Mouse (Mus musculus): ENCODE results near the gene Rcor3. TPM values are rescaled to one million over a fixed set of nuclear protein-coding genes. Genes with fewer than 3 reads are reported as not detected.

The Rcor3 gene
- total and polyA plus RNA-seq, 3 experiments: 6.7 to 15.5 TPM; not detected in 1

- Histone ChIP-seq H3K27ac (ENCODE audit: control insufficient read depth, low read depth, low read length) (no peak overlapping the region), H3K36me3 (ENCODE audit: control insufficient read depth in 1 of 2, insufficient read depth in 2 of 2, low read length in 2 of 2) (peaks cover 6 to 18% of the 10 kb centered on the region in 2 experiments), H3K4me3 (ENCODE audit: control insufficient read depth in 1 of 2, insufficient read depth in 1 of 2, low read depth in 2 of 2, low read length in 2 of 2) (no peak overlapping the region), H3K4me1 (ENCODE audit: control insufficient read depth in 1 of 2, insufficient read depth in 2 of 2, low read length in 2 of 2) (peaks cover 7 to 11% of the 10 kb centered on the region in 2 experiments), H3K27me3 (ENCODE audit: control insufficient read depth in 1 of 2, insufficient read depth in 2 of 2, low read length in 2 of 2) (no peaks in the 10 kb centered on the region), H3K9ac (ENCODE audit: control insufficient read depth, low read depth, low read length, poor library complexity, severe bottlenecking) (no peak overlapping the region), H3K79me2 (ENCODE audit: control insufficient read depth, insufficient read depth, low read length, poor library complexity) (no peaks in the 10 kb centered on the region), H3K9me3 (replicated peaks; ENCODE audit: insufficient read depth, low read length) (no peaks in the 10 kb centered on the region)
- peak; percentile 62 for DNase-seq (ENCODE audit: low read depth, low spot score)
- TF ChIP-seq HCFC1 (IDR thresholded peaks at IDR 0.05; ENCODE audit: low read depth, low read length) (no peak), EP300 (IDR thresholded peaks at IDR 0.05; ENCODE audit: low read depth in 1 of 2, low read length in 2 of 2) (peak; percentile 65 to 67), POLR2AphosphoS2 (IDR thresholded peaks at IDR 0.05; ENCODE audit: low read length) (no peak), RCOR1 (IDR thresholded peaks at IDR 0.05; ENCODE audit: low read depth, low read length) (0 out of 2 replicates have a peak, but pooled peaks have one; percentile 45), TCF12 (IDR thresholded peaks at IDR 0.05; ENCODE audit: low read depth, low read length) (peak; percentile 77; the same call in 1 of the 2 replicates), JUND (IDR thresholded peaks at IDR 0.05; ENCODE audit: low read depth, low read length) (no peak), POLR2A (IDR thresholded peaks at IDR 0.05; ENCODE audit: control insufficient read depth in 1 of 2, insufficient read depth in 1 of 2, low read depth in 1 of 2, low read length in 2 of 2, poor library complexity in 1 of 2) (no peak), ZKSCAN1 (IDR thresholded peaks at IDR 0.05; ENCODE audit: low read depth, low read length) (no peak), ZMIZ1 (IDR thresholded peaks at IDR 0.05; ENCODE audit: low read depth, low read length) (no peak), GATA1 (IDR thresholded peaks at IDR 0.05; ENCODE audit: low read depth, low read length) (peak; percentile 87), MAZ (IDR thresholded peaks at IDR 0.05; ENCODE audit: low read depth, low read length) (no peak), RAD21 (IDR thresholded peaks at IDR 0.05; ENCODE audit: low read depth, low read length) (no peak), E2F4 (IDR thresholded peaks at IDR 0.05; ENCODE audit: borderline replicate concordance, low read depth, low read length) (no peak), MAFK (IDR thresholded peaks at IDR 0.05; ENCODE audit: borderline replicate concordance, low read depth, low read length) (no peak), CHD1 (IDR thresholded peaks at IDR 0.05; ENCODE audit: low read depth, low read length) (no peak), MEF2A (IDR thresholded peaks at IDR 0.05; ENCODE audit: extremely low read depth, insufficient replicate concordance, low read depth, low read length, poor library complexity, severe bottlenecking) (no peak), USF2 (IDR thresholded peaks at IDR 0.05; ENCODE audit: borderline replicate concordance in 1 of 2, insufficient read depth in 1 of 2, low read depth in 1 of 2, low read length in 2 of 2) (no peak), BHLHE40 (IDR thresholded peaks at IDR 0.05; ENCODE audit: borderline replicate concordance, low read depth, low read length) (no peak), CTCF (IDR thresholded peaks at IDR 0.05 in 2 of 3, conservative IDR thresholded peaks at IDR 0.05 in 1 of 3; ENCODE audit: control insufficient read depth in 1 of 3, insufficient read depth in 1 of 3, low read depth in 2 of 3, low read length in 3 of 3, poor library complexity in 1 of 3, severe bottlenecking in 1 of 3) (no peak), MYC (IDR thresholded peaks at IDR 0.05; ENCODE audit: low read depth, low read length) (no peak), NRF1 (IDR thresholded peaks at IDR 0.05; ENCODE audit: insufficient read depth, low read depth, low read length, poor library complexity, severe bottlenecking) (no peak), UBTF (IDR thresholded peaks at IDR 0.05; ENCODE audit: borderline replicate concordance, insufficient read depth, low read depth, low read length) (no peak), MXI1 (IDR thresholded peaks at IDR 0.05; ENCODE audit: low read depth, low read length) (no peak), ZC3H11A (IDR thresholded peaks at IDR 0.05; ENCODE audit: low read depth, low read length) (no peak), POLR2AphosphoS5 (IDR thresholded peaks at IDR 0.05; ENCODE audit: borderline replicate concordance, low read depth, low read length) (no peak), ELF1 (IDR thresholded peaks at IDR 0.05; ENCODE audit: low read depth, low read length) (no peak; the same call in 1 of the 2 replicates), ETS1 (IDR thresholded peaks at IDR 0.05; ENCODE audit: low read depth, low read length) (peak; percentile 91), SMC3 (IDR thresholded peaks at IDR 0.05; ENCODE audit: low read depth, low read length) (no peak), TAL1 (IDR thresholded peaks at IDR 0.05; ENCODE audit: low read length) (peak; percentile 15; the same call in 1 of the 2 replicates), KAT2A (conservative IDR thresholded peaks at IDR 0.05; ENCODE audit: low read depth, low read length) (no peak), CHD2 (IDR thresholded peaks at IDR 0.05; ENCODE audit: low read length) (no peak), GABPA (IDR thresholded peaks at IDR 0.05; ENCODE audit: low read depth, low read length) (no peak), SIN3A (IDR thresholded peaks at IDR 0.05; ENCODE audit: low read length) (peak; percentile 59), NELFE (IDR thresholded peaks at IDR 0.05; ENCODE audit: low read depth, low read length) (no peak), MYB (IDR thresholded peaks at IDR 0.05; ENCODE audit: low read depth, low read length) (no peak), TBP (IDR thresholded peaks at IDR 0.05; ENCODE audit: low read depth, low read length) (no peak), ZNF384 (IDR thresholded peaks at IDR 0.05; ENCODE audit: low read depth, low read length) (peak; percentile 41; the same call in 1 of the 2 replicates), USF1 (IDR thresholded peaks at IDR 0.05; ENCODE audit: low read depth, low read length) (no peak)
Measured at GRCm38 (mm10) chr1:192115378-192115777, 22.5 kb downstream of the Rcor3 start.

Data from MEL (cell line).